Mouse (Mus musculus) cortical plate, adult 2 months (tissue): ENCODE measurements around the gene Slc30a1.

Experiments used
- CTCF ChIP-seq: fragments of 200-500 bp; IDR thresholded peaks from 2 replicates; pipeline ENCODE4 v1.5.1; 2011; ENCODE audit warnings: mild to moderate bottlenecking, control low read depth, low read length; ENCODE audit not compliant: insufficient read depth; ENCODE audit errors: extremely low read depth
- POLR2A ChIP-seq: fragments of 200-500 bp; IDR thresholded peaks from 2 replicates; pipeline ENCODE4 v1.6.1; 2011; ENCODE audit warnings: mild to moderate bottlenecking, low read length, control low read depth; ENCODE audit not compliant: insufficient read depth; ENCODE audit errors: extremely low read depth

DNA sequence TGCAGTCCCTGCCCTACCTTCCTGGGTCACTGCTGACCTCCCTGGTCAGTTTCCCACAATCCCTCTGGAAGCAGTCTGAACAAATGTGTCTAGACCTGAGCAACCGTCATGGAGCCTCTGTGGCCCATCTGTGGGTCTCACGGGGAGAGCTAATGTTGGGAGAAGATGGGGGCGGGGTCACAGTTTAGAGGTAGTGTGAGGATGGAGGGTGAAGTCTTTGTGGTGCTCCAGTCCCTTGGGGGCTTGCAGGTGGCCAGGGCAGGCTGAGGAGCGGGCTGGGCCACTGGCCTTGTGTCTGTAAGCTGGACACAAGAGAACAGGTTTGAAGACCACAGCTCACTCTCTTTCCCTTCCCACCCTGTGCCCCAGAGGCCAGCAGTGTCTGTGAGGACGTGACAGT lies 39.2 kb downstream of the Slc30a1 start:
- TF ChIP-seq CTCF (no peak), POLR2A (no peak)
